21 mouse cellular contexts compared by ENCODE assay signal in genomic region chr19:27346501-27346900, GRCm38 (mm10). TPM values are rescaled to one million over a fixed set of nuclear protein-coding genes. Genes with fewer than 3 reads are reported as not detected.
DNase-seq lines count a peak whose midpoint lies in the region; ATAC-seq and TF ChIP-seq lines count a peak whose summit lies in the region.
"Had no signal": no experiment of that assay in that cellular context is flagged by ENCODE, and none has a peak within 500 bp of the region (broad histone marks: within the 10 kb centered on the region; RNA-seq: fewer than 3 reads in every experiment).

No protein-coding gene starts in this region.

- H3K4me2 ChIP-seq in kidney, embryonic 16.5 days (replicated peaks; ENCODE audit: low read depth, low read length) = no peak overlapping the region
- no peak overlapping the region for H3K4me2 ChIP-seq in hindbrain, embryonic 16.5 days (ENCODE audit: low read length)
- H3K4me2 ChIP-seq in midbrain, embryonic 13.5 days (replicated peaks) = no peak overlapping the region
- H3K4me2 ChIP-seq: embryonic facial prominence, embryonic 12.5 days; forebrain, embryonic 15.5 days; heart, embryonic 11.5 days; heart, embryonic 15.5 days; hindbrain, embryonic 14.5 days had no signal

- TF ChIP-seq CTCF in kidney, adult 2 months (conservative IDR thresholded peaks at IDR 0.05; ENCODE audit: insufficient read depth, insufficient read length, low read depth, low read length) = no peak

- 87% methylated on average over 1 of the region's 1 CpGs for WGBS in kidney, adult 2 months
- WGBS in kidney, embryonic 16.5 days = 85% methylated on average over 1 of the region's 1 CpGs
- 91% methylated on average over 1 of the region's 1 CpGs for WGBS in hindbrain, embryonic 16.5 days
- 94% methylated on average over 1 of the region's 1 CpGs for WGBS in midbrain, embryonic 13.5 days

- H3K36me3 ChIP-seq in kidney, adult 2 months (ENCODE audit: control insufficient read depth, insufficient read depth, low read length) = no peaks in the 10 kb centered on the region
- H3K36me3 ChIP-seq in kidney, embryonic 16.5 days (ENCODE audit: insufficient read depth, low read length) = no peaks in the 10 kb centered on the region
- no peaks in the 10 kb centered on the region for H3K36me3 ChIP-seq in hindbrain, embryonic 16.5 days (ENCODE audit: control insufficient read depth, insufficient read depth, low read length)
- H3K36me3 ChIP-seq in midbrain, embryonic 13.5 days = no peaks in the 10 kb centered on the region
- H3K36me3 ChIP-seq: embryonic facial prominence, embryonic 12.5 days; forebrain, embryonic 15.5 days; heart, embryonic 15.5 days had no signal

- no peak overlapping the region for H3K9ac ChIP-seq in kidney, embryonic 16.5 days (replicated peaks; ENCODE audit: low read length)
- H3K9ac ChIP-seq in hindbrain, embryonic 16.5 days (ENCODE audit: low read depth, low read length) = no peak overlapping the region
- H3K9ac ChIP-seq in midbrain, embryonic 13.5 days (replicated peaks) = no peak overlapping the region
- H3K9ac ChIP-seq: embryonic facial prominence, embryonic 12.5 days; forebrain, embryonic 15.5 days; heart, embryonic 15.5 days; hindbrain, embryonic 14.5 days had no signal

- no peak overlapping the region for H3K4me3 ChIP-seq in kidney, adult 2 months (ENCODE audit: insufficient read depth, low read depth, low read length)
- no peak overlapping the region for H3K4me3 ChIP-seq in kidney, embryonic 16.5 days (ENCODE audit: low read length)
- H3K4me3 ChIP-seq in hindbrain, embryonic 16.5 days (ENCODE audit: low read length) = no peak overlapping the region
- no peak overlapping the region for H3K4me3 ChIP-seq in midbrain, embryonic 13.5 days (replicated peaks)
- H3K4me3 ChIP-seq: embryonic facial prominence, embryonic 12.5 days; forebrain, embryonic 15.5 days; heart, adult 2 months; heart, embryonic 15.5 days had no signal

- no peaks in the 10 kb centered on the region for H3K4me1 ChIP-seq in kidney, adult 2 months (ENCODE audit: control insufficient read depth, insufficient read depth, low read length)
- no peaks in the 10 kb centered on the region for H3K4me1 ChIP-seq in kidney, embryonic 16.5 days (ENCODE audit: insufficient read depth, low read length)
- no peaks in the 10 kb centered on the region for H3K4me1 ChIP-seq in hindbrain, embryonic 16.5 days (ENCODE audit: control insufficient read depth, insufficient read depth, low read depth, low read length)
- H3K4me1 ChIP-seq in midbrain, embryonic 13.5 days (replicated peaks) = no peaks in the 10 kb centered on the region
- H3K4me1 ChIP-seq: embryonic facial prominence, embryonic 12.5 days; forebrain, embryonic 15.5 days had no signal

- no peak for ATAC-seq in kidney, embryonic 16.5 days (ENCODE audit: low FRiP score, low TSS enrichment)
- ATAC-seq in hindbrain, embryonic 16.5 days = no peak
- no peak for ATAC-seq in midbrain, embryonic 13.5 days
- ATAC-seq: forebrain, embryonic 15.5 days had no signal

- peaks cover 3% of the 10 kb centered on the region; the same call in 1 of the 2 replicates for H3K9me3 ChIP-seq in kidney, embryonic 16.5 days (ENCODE audit: low read length)
- no peaks in the 10 kb centered on the region for H3K9me3 ChIP-seq in hindbrain, embryonic 16.5 days (ENCODE audit: control insufficient read depth, low read length)
- peaks cover 3% of the 10 kb centered on the region; the same call in 1 of the 2 replicates for H3K9me3 ChIP-seq in midbrain, embryonic 13.5 days
- H3K9me3 ChIP-seq: embryonic facial prominence, embryonic 12.5 days; forebrain, embryonic 15.5 days; heart, embryonic 15.5 days had no signal

- TF ChIP-seq POLR2A in kidney, adult 2 months (IDR thresholded peaks at IDR 0.05; ENCODE audit: low read depth, low read length) = no peak

- H3K27ac ChIP-seq in kidney, adult 2 months (ENCODE audit: insufficient read depth, low read depth, low read length) = no peak overlapping the region
- H3K27ac ChIP-seq in kidney, embryonic 16.5 days (ENCODE audit: low read length) = no peak overlapping the region
- H3K27ac ChIP-seq in hindbrain, embryonic 16.5 days (ENCODE audit: low read depth, low read length) = no peak overlapping the region
- H3K27ac ChIP-seq in midbrain, embryonic 13.5 days = no peak overlapping the region
- H3K27ac ChIP-seq: embryonic facial prominence, embryonic 12.5 days; forebrain, embryonic 15.5 days; heart, adult 2 months; heart, embryonic 15.5 days; hindbrain, embryonic 14.5 days had no signal

- DNase-seq in kidney, adult 2 months = peak; percentile 84
- DNase-seq in NIH3T3 (ENCODE audit: low read depth) = peak; percentile 30
- peak; percentile 60 for DNase-seq in adipocyte (ENCODE audit: low spot score)
- peak; percentile 49 to 66 for DNase-seq in kidney, postnatal 25 days
- DNase-seq: adrenal gland, postnatal 14 days; cerebellum, adult 11-12 months; cerebellum, adult 9-10 months; cerebellum, postnatal 25 days; gastrocnemius, postnatal 36 days; heart, adult 2 months; heart, postnatal 14 days had no signal

- no peaks in the 10 kb centered on the region for H3K27me3 ChIP-seq in kidney, adult 2 months (replicated peaks; ENCODE audit: control insufficient read depth, insufficient read depth, low read length)
- no peaks in the 10 kb centered on the region for H3K27me3 ChIP-seq in kidney, embryonic 16.5 days (ENCODE audit: insufficient read depth, low read length)
- H3K27me3 ChIP-seq in hindbrain, embryonic 16.5 days (replicated peaks; ENCODE audit: control insufficient read depth, insufficient read depth, low read length) = no peaks in the 10 kb centered on the region
- H3K27me3 ChIP-seq in midbrain, embryonic 13.5 days = no peaks in the 10 kb centered on the region
- H3K27me3 ChIP-seq: embryonic facial prominence, embryonic 12.5 days; forebrain, embryonic 15.5 days; heart, embryonic 15.5 days had no signal

RNA-seq across cellular contexts. Expression of gene Kcnv2, which starts 24.1 kb away (rescaled TPM):
- 0.02 and 0.03 TPM in 2 replicates for polyA plus RNA-seq in kidney, adult 2 months (2012; rRNA removed)
- 0.23 and 0.39 TPM in 2 replicates for polyA plus RNA-seq in kidney, embryonic 16.5 days (2015; fragmentation: Nextera tagmentation; extraction: Ambion mirVana)
- 0.13 and 0.16 TPM in 2 replicates for polyA plus RNA-seq in hindbrain, embryonic 16.5 days (2015; fragmentation: Nextera tagmentation; extraction: Ambion mirVana)
- 0.04 TPM in 1 of 2 replicates, not detected in the other for polyA plus RNA-seq in midbrain, embryonic 13.5 days (2015; fragmentation: Nextera tagmentation; extraction: Ambion mirVana)
- polyA plus RNA-seq: cortical plate, adult 2 months; forebrain, embryonic 11.5 days had no signal

Comparison
In these comparisons a context has a peak if more than half of its experiments do, and no peak if none do; other contexts are left out.
1. DNase-seq: peak in every context shown above with its lines; median percentile 84 in kidney, adult 2 months; 60 in adipocyte; 58 in kidney, postnatal 25 days; 30 in NIH3T3.